Mouse (Mus musculus): ENCODE results near the gene Scrt2.

Scrt2 gene

GRCm38 (mm10) chr2:152082456-152083285 lies 1.3 kb downstream of the Scrt2 start:
- no peak for DNase-seq

GRCm38 (mm10) chr2:152083411-152083810 lies 2.1 kb downstream of the Scrt2 start:
- DNase-seq: no peak

GRCm38 (mm10) chr2:152084298-152084697 lies 3.0 kb downstream of the Scrt2 start:
- no peak for DNase-seq

GRCm38 (mm10) chr2:152085414-152085813 lies 4.1 kb downstream of the Scrt2 start:
- no peak for DNase-seq

- no peak for DNase-seq
Measured at GRCm38 (mm10) chr2:152086451-152086850, 5.1 kb downstream of the Scrt2 start.

GRCm38 (mm10) chr2:152087111-152087510 lies 5.8 kb downstream of the Scrt2 start:
- DNase-seq: no peak

GRCm38 (mm10) chr2:152089078-152089477 lies 7.7 kb downstream of the Scrt2 start:
- DNase-seq: peak; percentile 76 to 78

- no peak for DNase-seq
Measured at GRCm38 (mm10) chr2:152089581-152089980, 8.3 kb downstream of the Scrt2 start.

GRCm38 (mm10) chr2:152090486-152090885 lies 9.2 kb downstream of the Scrt2 start:
- no peak for DNase-seq

GRCm38 (mm10) chr2:152091342-152092056 lies 10.2 kb downstream of the Scrt2 start:
- no peak for DNase-seq

GRCm38 (mm10) chr2:152092927-152093326 lies 11.6 kb downstream of the Scrt2 start:
- DNase-seq: peak; percentile 20 to 22

- DNase-seq: peak; percentile 34 to 60
Measured at GRCm38 (mm10) chr2:152093356-152093792, 12.0 kb downstream of the Scrt2 start.

- peak; percentile 23 to 45 for DNase-seq
Measured at GRCm38 (mm10) chr2:152094856-152095545, 13.7 kb downstream of the Scrt2 start.

GRCm38 (mm10) chr2:152096922-152097321 lies 15.6 kb downstream of the Scrt2 start:
- no peak for DNase-seq

GRCm38 (mm10) chr2:152097916-152098315 lies 16.6 kb downstream of the Scrt2 start:
- no peak for DNase-seq

GRCm38 (mm10) chr2:152099538-152099937 lies 18.2 kb downstream of the Scrt2 start:
- DNase-seq: peak; percentile 28 to 67

GRCm38 (mm10) chr2:152101761-152102160 lies 20.4 kb downstream of the Scrt2 start:
- no peak for DNase-seq

GRCm38 (mm10) chr2:152102369-152102768 lies 21.0 kb downstream of the Scrt2 start:
- no peak for DNase-seq

GRCm38 (mm10) chr2:152104711-152105317 lies 23.5 kb downstream of the Scrt2 start:
- DNase-seq: peak in 1 of 2 experiments; percentile 21

- DNase-seq: peak; percentile 85 to 92
Measured at GRCm38 (mm10) chr2:152105318-152106224, 24.2 kb downstream of the Scrt2 start, which contains the start of gene Srxn1. Srxn1 (plus strand) TSS chr2:152105516.

GRCm38 (mm10) chr2:152106225-152106595 lies 24.9 kb downstream of the Scrt2 start:
- DNase-seq: no peak

- no peak for DNase-seq
Measured at GRCm38 (mm10) chr2:152106597-152106996, 25.3 kb downstream of the Scrt2 start.

All from kidney, postnatal 4 days (tissue).